Mouse (Mus musculus) limb, embryonic 15.5 days (tissue): ENCODE results near the gene Vmn2r89. TPM values are rescaled to one million over a fixed set of nuclear protein-coding genes. Genes with fewer than 3 reads are reported as not detected.

ENCODE experiments used
- ATAC-seq: fragments of 200-750 bp; cut with Nextera tagmentation; 2 replicates; pipeline ENCODE4 v1.8.0; 2017; ENCODE audit warnings: low read depth, moderate TSS enrichment; ENCODE audit not compliant: insufficient number of reproducible peaks, low FRiP score, low TSS enrichment
- H3K27ac ChIP-seq: fragments of 300-500 bp; sonication (generic); 2 replicates; pipeline ENCODE4 v1.5.1; 2015; ENCODE audit warnings: moderate library complexity, mild to moderate bottlenecking, inconsistent platforms
- H3K27me3 ChIP-seq: fragments of 300-500 bp; sonication (generic); 2 replicates; pipeline ENCODE4 v1.6.1; 2015; ENCODE audit warnings: inconsistent platforms
- H3K36me3 ChIP-seq: fragments of 300-500 bp; sonication (generic); 2 replicates; pipeline ENCODE4 v1.6.1; 2015; ENCODE audit warnings: inconsistent platforms
- H3K4me1 ChIP-seq: fragments of 300-500 bp; sonication (generic); 2 replicates; pipeline ENCODE4 v1.6.1; 2015; ENCODE audit warnings: inconsistent platforms
- H3K4me2 ChIP-seq: fragments of 300-500 bp; sonication (generic); 2 replicates; pipeline ENCODE4 v1.6.1; 2015; ENCODE audit warnings: mild to moderate bottlenecking, inconsistent platforms
- H3K4me3 ChIP-seq: fragments of 300-500 bp; sonication (generic); 2 replicates; pipeline ENCODE4 v1.5.1; 2015; ENCODE audit warnings: mild to moderate bottlenecking, inconsistent platforms
- H3K9ac ChIP-seq: fragments of 300-500 bp; sonication (generic); 2 replicates; pipeline ENCODE4 v1.6.1; 2015; ENCODE audit warnings: inconsistent platforms
- H3K9me3 ChIP-seq: fragments of 300-500 bp; sonication (generic); 2 replicates; pipeline ENCODE4 v1.6.1; 2016; ENCODE audit warnings: inconsistent platforms
- WGBS: fragments of 180-500 bp; shearing (Covaris S2); methylation state at CpG from one replicate; pipeline ENCODE4 v1.1.7; 2015; 5-methylcytosine and 5-hydroxymethylcytosine counted together
- polyA plus RNA-seq: library from polyadenylated mRNA; unstranded; fragments of >200 nt; fragmentation: Nextera tagmentation; extraction: Ambion mirVana; gene quantifications from 2 replicates; pipeline ENCODE4 v1.2.1, GENCODE M21; 2015

The Vmn2r89 gene
- polyA plus RNA-seq, 1 experiment from 2014 or later: not detected

GRCm38 (mm10) chr14:51486111-51486510, 34.5 kb downstream of the Vmn2r89 start:
- H3K36me3 ChIP-seq: no peaks in the 10 kb centered on the region
- H3K4me1 ChIP-seq: no peaks in the 10 kb centered on the region
- no peaks in the 10 kb centered on the region for H3K9me3 ChIP-seq
- H3K4me2 ChIP-seq: no peak overlapping the region
- 68% methylated on average over 1 of the region's 1 CpGs for WGBS
- H3K27me3 ChIP-seq: no peaks in the 10 kb centered on the region
- H3K9ac ChIP-seq: no peak overlapping the region
- no peak for ATAC-seq
- H3K27ac ChIP-seq: no peak overlapping the region
- no peak overlapping the region for H3K4me3 ChIP-seq

GRCm38 (mm10) chr14:51495781-51496180, 44.1 kb downstream of the Vmn2r89 start:
- Histone ChIP-seq H3K27ac (no peak overlapping the region), H3K4me2 (no peak overlapping the region), H3K9ac (no peak overlapping the region), H3K4me3 (no peak overlapping the region), H3K9me3 (no peaks in the 10 kb centered on the region), H3K27me3 (no peaks in the 10 kb centered on the region), H3K36me3 (no peaks in the 10 kb centered on the region), H3K4me1 (no peaks in the 10 kb centered on the region)
- WGBS: 85% methylated on average over 2 of the region's 2 CpGs
- no peak for ATAC-seq

GRCm38 (mm10) chr14:51496955-51497354, 45.3 kb downstream of the Vmn2r89 start:
- H3K27me3 ChIP-seq: no peaks in the 10 kb centered on the region
- no peak overlapping the region for H3K4me2 ChIP-seq
- ATAC-seq: no peak
- 85% methylated on average over 1 of the region's 1 CpGs for WGBS
- H3K27ac ChIP-seq: no peak overlapping the region
- H3K9me3 ChIP-seq: no peaks in the 10 kb centered on the region
- H3K36me3 ChIP-seq: no peaks in the 10 kb centered on the region
- no peaks in the 10 kb centered on the region for H3K4me1 ChIP-seq
- H3K9ac ChIP-seq: no peak overlapping the region
- no peak overlapping the region for H3K4me3 ChIP-seq

GRCm38 (mm10) chr14:51497958-51498357, 46.3 kb downstream of the Vmn2r89 start:
- no peaks in the 10 kb centered on the region for H3K4me1 ChIP-seq
- 89% methylated on average over 2 of the region's 2 CpGs for WGBS
- no peak for ATAC-seq
- no peak overlapping the region for H3K27ac ChIP-seq
- H3K4me2 ChIP-seq: no peak overlapping the region
- no peaks in the 10 kb centered on the region for H3K36me3 ChIP-seq
- H3K9me3 ChIP-seq: no peaks in the 10 kb centered on the region
- no peak overlapping the region for H3K9ac ChIP-seq
- no peaks in the 10 kb centered on the region for H3K27me3 ChIP-seq
- no peak overlapping the region for H3K4me3 ChIP-seq

- H3K27me3 ChIP-seq: no peaks in the 10 kb centered on the region
- no peaks in the 10 kb centered on the region for H3K4me1 ChIP-seq
- H3K9me3 ChIP-seq: no peaks in the 10 kb centered on the region
- no peak overlapping the region for H3K27ac ChIP-seq
- H3K36me3 ChIP-seq: no peaks in the 10 kb centered on the region
- 73% methylated on average over 2 of the region's 2 CpGs for WGBS
- ATAC-seq: no peak
- no peak overlapping the region for H3K9ac ChIP-seq
- H3K4me3 ChIP-seq: no peak overlapping the region
- H3K4me2 ChIP-seq: no peak overlapping the region
Observed at GRCm38 (mm10) chr14:51499707-51500275, 48.1 kb downstream of the Vmn2r89 start.

- ATAC-seq: no peak
- H3K36me3 ChIP-seq: no peaks in the 10 kb centered on the region
- WGBS: 84% methylated on average over 4 of the region's 4 CpGs
- no peak overlapping the region for H3K4me2 ChIP-seq
- no peak overlapping the region for H3K27ac ChIP-seq
- no peaks in the 10 kb centered on the region for H3K9me3 ChIP-seq
- no peak overlapping the region for H3K9ac ChIP-seq
- H3K27me3 ChIP-seq: no peaks in the 10 kb centered on the region
- no peaks in the 10 kb centered on the region for H3K4me1 ChIP-seq
- no peak overlapping the region for H3K4me3 ChIP-seq
Observed at GRCm38 (mm10) chr14:51500461-51500860, 48.8 kb downstream of the Vmn2r89 start.

GRCm38 (mm10) chr14:51507416-51507815, 55.8 kb downstream of the Vmn2r89 start:
- ATAC-seq: no peak
- Histone ChIP-seq H3K4me3 (no peak overlapping the region), H3K4me1 (no peaks in the 10 kb centered on the region), H3K36me3 (no peaks in the 10 kb centered on the region), H3K9me3 (no peaks in the 10 kb centered on the region), H3K27me3 (no peaks in the 10 kb centered on the region), H3K9ac (no peak overlapping the region), H3K27ac (no peak overlapping the region), H3K4me2 (no peak overlapping the region)
- 87% methylated on average over 8 of the region's 8 CpGs for WGBS

Other genes with a start within 250 kb of the Vmn2r89 start
- not detected in 2 replicates for gene Ear14, start 248.5 kb upstream of the Vmn2r89 start, polyA plus RNA-seq
- gene Rnase2a, start 195.7 kb upstream of the Vmn2r89 start, polyA plus RNA-seq: not detected in 2 replicates
- not detected in 2 replicates for gene Gm7247, start 90.1 kb upstream of the Vmn2r89 start, polyA plus RNA-seq
- not detected in 2 replicates for gene Vmn2r88, start 41.0 kb upstream of the Vmn2r89 start, polyA plus RNA-seq
- gene Gm5622, start 100.9 kb downstream of the Vmn2r89 start, polyA plus RNA-seq: not detected in 2 replicates
- not detected in 2 replicates for gene Gm17175, start 122.2 kb downstream of the Vmn2r89 start, polyA plus RNA-seq
- not detected in 2 replicates for gene Gm17174, start 140.3 kb downstream of the Vmn2r89 start, polyA plus RNA-seq
- not detected in 2 replicates for gene Gm17078, start 159.5 kb downstream of the Vmn2r89 start, polyA plus RNA-seq
- gene Gm4181, start 183.8 kb downstream of the Vmn2r89 start, polyA plus RNA-seq: not detected in 2 replicates
- not detected in 2 replicates for gene Gm17079, start 243.6 kb downstream of the Vmn2r89 start, polyA plus RNA-seq